Mouse (Mus musculus) CH12.LX (cell line): ENCODE data around the gene Scrt2. TPM values are rescaled to one million over a fixed set of nuclear protein-coding genes. Genes with fewer than 3 reads are reported as not detected.

Experiments
- DNase-seq: peaks from one replicate; pipeline ENCODE4 v3.0.0-alpha.2; 2013; ENCODE audit errors: extremely low read depth
- H3K27ac ChIP-seq: 2 replicates; pipeline ENCODE4 v1.5.1; 2012; ENCODE audit warnings: low read depth, mild to moderate bottlenecking, control low read depth, moderate library complexity; ENCODE audit not compliant: insufficient read depth
- H3K27me3 ChIP-seq: replicated peaks from 2 replicates; pipeline ENCODE3; 2012; ENCODE audit warnings: inconsistent platforms
- H3K36me3 ChIP-seq, 2 experiments: replicated peaks in 1 of 2; 2 replicates each; pipeline versions ENCODE3 to v1.6.1; 2012; ENCODE audit warnings: inconsistent platforms in 1 of 2, low read length in 1 of 2, mild to moderate bottlenecking in 1 of 2, mixed read lengths in 1 of 2, moderate library complexity in 1 of 2; ENCODE audit not compliant: control insufficient read depth in 1 of 2, insufficient read depth in 1 of 2
- H3K4me1 ChIP-seq, 2 experiments: 2 replicates each; pipeline ENCODE4 v1.6.1; 2012; ENCODE audit warnings: inconsistent platforms in 1 of 2, moderate library complexity in 1 of 2; ENCODE audit not compliant: insufficient read depth in 2 of 2, control insufficient read depth in 1 of 2
- H3K4me2 ChIP-seq: 2 replicates; pipeline ENCODE4 v1.6.1; 2012; ENCODE audit warnings: low read depth, mild to moderate bottlenecking, control low read depth; ENCODE audit not compliant: poor library complexity, insufficient read depth, severe bottlenecking
- H3K4me3 ChIP-seq, 3 experiments: fragments of 150-350 bp in 1 of 3; sonication (generic) in 1 of 3; replicated peaks in 1 of 3; 2 replicates each; pipeline versions ENCODE3 to v1.5.1; 2011 to 2012; ENCODE audit warnings: low read depth in 2 of 3, low read length in 2 of 3, mild to moderate bottlenecking in 2 of 3, moderate library complexity in 2 of 3, control low read depth in 1 of 3, improper control_type of control experiment in 1 of 3, inconsistent platforms in 1 of 3, mixed read lengths in 1 of 3; ENCODE audit not compliant: poor library complexity in 1 of 3
- H3K79me2 ChIP-seq: replicated peaks from 2 replicates; pipeline ENCODE4 v1.6.1; 2012; ENCODE audit warnings: mild to moderate bottlenecking, moderate library complexity; ENCODE audit not compliant: control insufficient read depth, poor library complexity, insufficient read depth, severe bottlenecking; ENCODE audit errors: extremely low read depth
- H3K9ac ChIP-seq: 2 replicates; pipeline ENCODE4 v1.6.1; 2012; ENCODE audit warnings: low read depth, mild to moderate bottlenecking, control low read depth, moderate library complexity; ENCODE audit not compliant: insufficient read depth
- H3K9me3 ChIP-seq: replicated peaks from 2 replicates; pipeline ENCODE3; 2012; ENCODE audit warnings: low read length, inconsistent platforms, mixed read lengths
- BHLHE40 ChIP-seq: IDR thresholded peaks from 2 replicates; pipeline ENCODE4 v1.6.1; 2011; ENCODE audit warnings: mild to moderate bottlenecking, low read depth, low read length, improper control_type of control experiment
- CHD2 ChIP-seq: IDR thresholded peaks from 2 replicates; pipeline ENCODE4 v1.6.1; 2011; ENCODE audit warnings: low read length, improper control_type of control experiment
- CTCF ChIP-seq, 2 experiments: IDR thresholded peaks in 1 of 2; conservative IDR thresholded peaks in 1 of 2; 2 replicates each; pipeline ENCODE4 v1.5.1; 2011 to 2012; ENCODE audit warnings: low read depth in 2 of 2, low read length in 2 of 2, improper control_type of control experiment in 1 of 2, inconsistent platforms in 1 of 2, mild to moderate bottlenecking in 1 of 2, moderate library complexity in 1 of 2
- ELF1 ChIP-seq: IDR thresholded peaks from 2 replicates; pipeline ENCODE4 v1.6.1; 2014; ENCODE audit warnings: low read depth, mild to moderate bottlenecking, inconsistent platforms, low read length, improper control_type of control experiment
- ETS1 ChIP-seq: conservative IDR thresholded peaks from 2 replicates; pipeline ENCODE4 v1.6.1; 2012; ENCODE audit warnings: low read depth, mild to moderate bottlenecking, inconsistent platforms, low read length, improper control_type of control experiment, moderate library complexity
- HCFC1 ChIP-seq: IDR thresholded peaks from 2 replicates; pipeline ENCODE4 v1.6.1; 2012; ENCODE audit warnings: low read depth, mild to moderate bottlenecking, inconsistent platforms, low read length, improper control_type of control experiment
- JUN ChIP-seq: IDR thresholded peaks from 2 replicates; pipeline ENCODE4 v1.6.1; 2011; ENCODE audit warnings: low read depth, mild to moderate bottlenecking, low read length, improper control_type of control experiment, moderate library complexity; ENCODE audit not compliant: insufficient read depth
- MAX ChIP-seq: IDR thresholded peaks from 2 replicates; pipeline ENCODE4 v1.6.1; 2011; ENCODE audit warnings: low read length, improper control_type of control experiment
- MEF2A ChIP-seq: IDR thresholded peaks from 2 replicates; pipeline ENCODE4 v1.6.1; 2014; ENCODE audit warnings: low read depth, mild to moderate bottlenecking, inconsistent platforms, low read length, improper control_type of control experiment, borderline replicate concordance
- MXI1 ChIP-seq: IDR thresholded peaks from 2 replicates; pipeline ENCODE4 v1.6.1; 2011; ENCODE audit warnings: mild to moderate bottlenecking, low read depth, low read length, improper control_type of control experiment
- MYC ChIP-seq: IDR thresholded peaks from 2 replicates; pipeline ENCODE4 v1.6.1; 2011; ENCODE audit warnings: low read depth, mild to moderate bottlenecking, improper control_type of control experiment, low read length
- NELFE ChIP-seq: IDR thresholded peaks from 2 replicates; pipeline ENCODE4 v1.6.1; 2011; ENCODE audit warnings: low read depth, low read length, improper control_type of control experiment
- NRF1 ChIP-seq: IDR thresholded peaks from 2 replicates; pipeline ENCODE4 v1.6.1; 2014; ENCODE audit warnings: low read depth, mild to moderate bottlenecking, inconsistent platforms, low read length, improper control_type of control experiment, moderate library complexity
- POLR2AphosphoS2 ChIP-seq: IDR thresholded peaks from 2 replicates; pipeline ENCODE4 v1.6.1; 2011; ENCODE audit warnings: low read depth, low read length, improper control_type of control experiment
- RCOR1 ChIP-seq: conservative IDR thresholded peaks from 2 replicates; pipeline ENCODE4 v1.6.1; 2012; ENCODE audit warnings: low read depth, mild to moderate bottlenecking, inconsistent platforms, low read length, improper control_type of control experiment
- SMC3 ChIP-seq: IDR thresholded peaks from 2 replicates; pipeline ENCODE4 v1.6.1; 2011; ENCODE audit warnings: low read depth, low read length, improper control_type of control experiment
- USF1 ChIP-seq: IDR thresholded peaks from 2 replicates; pipeline ENCODE4 v1.6.1; 2014; ENCODE audit warnings: low read depth, mild to moderate bottlenecking, inconsistent platforms, low read length, improper control_type of control experiment
- USF2 ChIP-seq: conservative IDR thresholded peaks from 2 replicates; pipeline ENCODE4 v1.6.1; 2011; ENCODE audit warnings: low read depth, low read length, improper control_type of control experiment
- ZKSCAN1 ChIP-seq: IDR thresholded peaks from 2 replicates; pipeline ENCODE4 v1.6.1; 2012; ENCODE audit warnings: low read depth, inconsistent platforms, low read length, improper control_type of control experiment, borderline replicate concordance
- ZMIZ1 ChIP-seq: IDR thresholded peaks from 2 replicates; pipeline ENCODE4 v1.6.1; 2012; ENCODE audit warnings: low read depth, mild to moderate bottlenecking, inconsistent platforms, low read length, improper control_type of control experiment
- dilution Hi-C: fragments of 300-500 bp; cut with MboI; formaldehyde crosslinking; loops from 2 replicates; pipeline ENCODE4 v1.14.3; 2020; ENCODE audit warnings: low sequenced_read_pairs; ENCODE audit not compliant: extremely low pct_unique_long_range_greater_than_20kb, extremely low pct_ligation_motif_present
- in situ Hi-C: fragments of 300-500 bp; cut with MboI; formaldehyde crosslinking; loops from 3 replicates; pipeline ENCODE4 v1.14.3; 2019; ENCODE audit warnings: low sequenced_read_pairs, low pct_ligation_motif_present, low pct_unique_long_range_greater_than_20kb, mixed read lengths
- polyA plus RNA-seq: library from polyadenylated mRNA; unstranded; fragments of >175 nt; gene quantifications from 2 replicates; pipeline ENCODE4 v1.2.1, GENCODE M21; 2012; ENCODE audit warnings: low read depth; ENCODE audit not compliant: insufficient read length
- total RNA-seq, 2 experiments: library from RNA; depleted of rRNA; stranded (reverse); fragments of 300-350 nt in 1 of 2; fragments of >200 nt in 1 of 2; gene quantifications; 2 replicates each; pipeline ENCODE4 v1.2.3; 2012 to 2014

The Scrt2 gene
- total and polyA plus RNA-seq, 3 experiments, result not detected

- Histone ChIP-seq H3K36me3 (no peaks in the 10 kb centered on the region), H3K9me3 (peaks cover 16% of the 10 kb centered on the region), H3K27me3 (peaks cover 72% of the 10 kb centered on the region), H3K79me2 (no peaks in the 10 kb centered on the region), H3K4me1 (no peaks in the 10 kb centered on the region; a peak in 1 of 4 replicates), H3K4me3 (no peak overlapping the region), H3K27ac (no peak overlapping the region), H3K9ac (no peak overlapping the region), H3K4me2 (no peak overlapping the region)
- DNase-seq, result no peak
- in situ Hi-C loops, result no loop called here
- no peak for TF ChIP-seq JUN
- TF ChIP-seq MXI1, result no peak
- TF ChIP-seq ZMIZ1, result no peak
- TF ChIP-seq POLR2AphosphoS2, result no peak
- TF ChIP-seq NELFE, result no peak
- TF ChIP-seq SMC3, result no peak
- no peak for TF ChIP-seq BHLHE40
- dilution Hi-C loops, result no loop called here
Observed at GRCm38 (mm10) chr2:152097916-152098315, 16.6 kb downstream of the Scrt2 start.

GRCm38 (mm10) chr2:152099538-152099937 is 18.2 kb downstream of the Scrt2 start:
- peaks cover 79% of the 10 kb centered on the region for H3K27me3 ChIP-seq
- in situ Hi-C loops, result no loop called here

GRCm38 (mm10) chr2:152101761-152102160 is 20.4 kb downstream of the Scrt2 start:
- dilution Hi-C loops, result no loop called here
- Histone ChIP-seq H3K4me3 (no peak overlapping the region), H3K36me3 (no peaks in the 10 kb centered on the region), H3K27ac (no peak overlapping the region), H3K9me3 (peaks cover 17% of the 10 kb centered on the region), H3K27me3 (peaks cover 70% of the 10 kb centered on the region), H3K4me2 (no peak overlapping the region), H3K9ac (no peak overlapping the region), H3K79me2 (no peaks in the 10 kb centered on the region), H3K4me1 (no peaks in the 10 kb centered on the region; a peak in 1 of 4 replicates)
- no peak for DNase-seq
- in situ Hi-C loops, result no loop called here
- no peak for TF ChIP-seq USF1
- no peak for TF ChIP-seq HCFC1
- TF ChIP-seq ETS1, result no peak
- no peak for TF ChIP-seq USF2
- no peak for TF ChIP-seq ELF1
- TF ChIP-seq MEF2A, result no peak
- TF ChIP-seq ZMIZ1, result no peak
- no peak for TF ChIP-seq RCOR1

More at GRCm38 (mm10) chr2:152099538-152099937, 18.2 kb downstream of the Scrt2 start:
- no peaks in the 10 kb centered on the region; a peak in 1 of 4 replicates for H3K4me1 ChIP-seq
- H3K4me3 ChIP-seq, result no peak overlapping the region
- dilution Hi-C loops, result no loop called here
- H3K4me2 ChIP-seq, result no peak overlapping the region
- no peak overlapping the region for H3K27ac ChIP-seq
- H3K9me3 ChIP-seq, result peaks cover 5% of the 10 kb centered on the region
- no peak for DNase-seq
- TF ChIP-seq ZKSCAN1, result no peak
- no peak for TF ChIP-seq RCOR1
- TF ChIP-seq POLR2AphosphoS2, result no peak
- TF ChIP-seq CTCF (conservative IDR thresholded peaks at IDR 0.05 in 1 of 2, IDR thresholded peaks at IDR 0.05 in 1 of 2; ENCODE audit: low read depth in 2 of 2, low read length in 2 of 2), result no peak
- TF ChIP-seq CHD2, result no peak
- TF ChIP-seq MAX, result no peak
- no peak for TF ChIP-seq MYC
- no peak for TF ChIP-seq MEF2A
- no peak for TF ChIP-seq NRF1
- no peaks in the 10 kb centered on the region for H3K36me3 ChIP-seq
- no peaks in the 10 kb centered on the region for H3K79me2 ChIP-seq
- no peak overlapping the region for H3K9ac ChIP-seq
